Mouse (Mus musculus): ENCODE measurements around the gene Trappc4. TPM values are rescaled to one million over a fixed set of nuclear protein-coding genes. Genes with fewer than 3 reads are reported as not detected.
"Not testable (repeated sequence)": the region's sequence is repeated elsewhere in the genome, so short reads cannot be mapped to it uniquely, and the experiment has no call there.

Gene Trappc4
- total RNA-seq, 2 experiments from 2014 or later: 75.3 to 87.2 TPM

- DNase-seq (ENCODE audit: extremely low spot score in 1 of 2, low spot score in 2 of 2); intact Hi-C loops (cut with DNase I): not testable (repeated sequence)
Measured at GRCm38 (mm10) chr9:44377335-44377734, 30.1 kb downstream of the Trappc4 start.

GRCm38 (mm10) chr9:44376141-44376540 is 31.3 kb downstream of the Trappc4 start:
- intact Hi-C loops (cut with DNase I): no loop called here
- DNase-seq (ENCODE audit: extremely low spot score in 1 of 2, low spot score in 2 of 2): no peak

- intact Hi-C loops (cut with DNase I): no loop called here
- DNase-seq (ENCODE audit: extremely low spot score in 1 of 2, low spot score in 2 of 2): no peak
Measured at GRCm38 (mm10) chr9:44373386-44373785, 34.0 kb downstream of the Trappc4 start.

- DNase-seq (ENCODE audit: extremely low spot score in 1 of 2, low spot score in 2 of 2): no peak
- intact Hi-C loops (cut with DNase I): no loop called here
Measured at GRCm38 (mm10) chr9:44364480-44364879, 42.9 kb downstream of the Trappc4 start.

GRCm38 (mm10) chr9:44361931-44362330 is 45.5 kb downstream of the Trappc4 start:
- intact Hi-C loops (cut with DNase I); DNase-seq (ENCODE audit: extremely low spot score in 1 of 2, low spot score in 2 of 2): not testable (repeated sequence)

GRCm38 (mm10) chr9:44361190-44361917 is 46.0 kb downstream of the Trappc4 start, which contains the start of gene Vps11:
Vps11 (minus strand) TSS chr9:44361670.
- intact Hi-C loops (cut with DNase I): no loop called here
- peak; percentile 94 to 97 for DNase-seq (ENCODE audit: extremely low spot score in 1 of 2, low spot score in 2 of 2)

- intact Hi-C loops (cut with DNase I): no loop called here
- DNase-seq (ENCODE audit: extremely low spot score in 1 of 2, low spot score in 2 of 2): no peak
Measured at GRCm38 (mm10) chr9:44357207-44357606, 50.2 kb downstream of the Trappc4 start.

Small RNAs within 50 kb of the gene (microRNA-seq; reads per million reads assigned to microRNA genes)
- gene Mir7085: 2.6 reads per million

Other genes starting within 250 kb of the Trappc4 start
- gene Cbl, start 173.6 kb downstream of the Trappc4 start, total RNA-seq (2021): 10 to 100 TPM; 48.6 to 49.9 TPM
- 1 to 10 TPM in 1 of 2 experiments, under 1 TPM in 1; 0.69 to 1.9 TPM for gene Ccdc153, start 166.9 kb downstream of the Trappc4 start, total RNA-seq (2021)
- under 1 TPM; 0.53 to 0.60 TPM for gene Pdzd3, start 156.1 kb downstream of the Trappc4 start, total RNA-seq (2021)
- 10 to 100 TPM; 11.9 to 14.8 TPM for gene Nlrx1, start 139.0 kb downstream of the Trappc4 start, total RNA-seq (2021)
- 10 to 100 TPM; 68.0 to 73.2 TPM for gene Abcg4, start 119.0 kb downstream of the Trappc4 start, total RNA-seq (2021)
- 10 to 100 TPM; 27.1 to 28.3 TPM for gene Hinfp, start 101.9 kb downstream of the Trappc4 start, total RNA-seq (2021)
- gene C2cd2l, start 87.3 kb downstream of the Trappc4 start, total RNA-seq (2021): 100 to 1,000 TPM; 151 to 158 TPM
- 10 to 100 TPM; 15.5 to 17.9 TPM for gene Dpagt1, start 81.6 kb downstream of the Trappc4 start, total RNA-seq (2021)
- 10 to 100 TPM; 66.5 to 67.6 TPM for gene H2afx, start 72.9 kb downstream of the Trappc4 start, total RNA-seq (2021)
- gene Hmbs, start 63.4 kb downstream of the Trappc4 start, total RNA-seq (2021): 10 to 100 TPM; 20.5 to 24.0 TPM
- gene Vps11, start 45.9 kb downstream of the Trappc4 start, total RNA-seq (2021): 10 to 100 TPM; 42.6 to 49.1 TPM
- gene Hyou1, start 28.1 kb downstream of the Trappc4 start, total RNA-seq (2021): 10 to 100 TPM; 87.1 to 89.3 TPM
- gene Slc37a4, start 10.7 kb downstream of the Trappc4 start, total RNA-seq (2021): 10 to 100 TPM; 36.9 to 40.1 TPM
- 100 to 1,000 TPM; 711 to 765 TPM for gene Rps25, start 461 bp downstream of the Trappc4 start, total RNA-seq (2021)
- gene Ccdc84, start 11.0 kb upstream of the Trappc4 start, total RNA-seq (2021): 10 to 100 TPM; 16.1 to 19.9 TPM
- gene Foxr1, start 33.5 kb upstream of the Trappc4 start, total RNA-seq (2021): not detected
- gene Upk2, start 47.4 kb upstream of the Trappc4 start, total RNA-seq (2021): not detected
- 10 to 100 TPM; 85.4 to 98.1 TPM for gene Bcl9l, start 75.2 kb upstream of the Trappc4 start, total RNA-seq (2021)
- gene Cxcr5, start 154.3 kb upstream of the Trappc4 start, total RNA-seq (2021): not detected
- 100 to 1,000 TPM; 114 to 115 TPM for gene Ddx6, start 197.3 kb upstream of the Trappc4 start, total RNA-seq (2021)